Mouse (Mus musculus): ENCODE data around the gene Snx1. TPM values are rescaled to one million over a fixed set of nuclear protein-coding genes. Genes with fewer than 3 reads are reported as not detected.

The Snx1 gene
- polyA plus RNA-seq, 1 experiment: 98.1 TPM

GRCm38 (mm10) chr9:66120945-66121344, 5.4 kb downstream of the Snx1 start:
- TF ChIP-seq POLR2A (IDR thresholded peaks at IDR 0.05; ENCODE audit: control insufficient read depth, low read depth, low read length) (no peak), CTCF (IDR thresholded peaks at IDR 0.05; ENCODE audit: control insufficient read depth, insufficient read depth, insufficient replicate concordance, low read depth, low read length) (no peak)
- no peaks in the 10 kb centered on the region; the same call in 1 of the 2 replicates for H3K36me3 ChIP-seq (ENCODE audit: control insufficient read depth, insufficient read depth, low read length)
- peaks cover 10% of the 10 kb centered on the region for H3K4me1 ChIP-seq (ENCODE audit: control insufficient read depth, insufficient read depth, low read length)
- H3K27me3 ChIP-seq (ENCODE audit: control insufficient read depth, insufficient read depth, low read length): no peaks in the 10 kb centered on the region
- H3K4me3 ChIP-seq (ENCODE audit: control insufficient read depth, low read depth, low read length): no peak overlapping the region
- H3K27ac ChIP-seq (ENCODE audit: control insufficient read depth, insufficient read depth, low read depth, low read length): no peak overlapping the region

- TF ChIP-seq POLR2A (IDR thresholded peaks at IDR 0.05; ENCODE audit: control insufficient read depth, low read depth, low read length) (no peak), CTCF (IDR thresholded peaks at IDR 0.05; ENCODE audit: control insufficient read depth, insufficient read depth, insufficient replicate concordance, low read depth, low read length) (no peak)
- no peaks in the 10 kb centered on the region; the same call in 1 of the 2 replicates for H3K36me3 ChIP-seq (ENCODE audit: control insufficient read depth, insufficient read depth, low read length)
- H3K4me1 ChIP-seq (ENCODE audit: control insufficient read depth, insufficient read depth, low read length): peaks cover 4% of the 10 kb centered on the region; the same call in 1 of the 2 replicates
- no peak overlapping the region for H3K4me3 ChIP-seq (ENCODE audit: control insufficient read depth, low read depth, low read length)
- no peaks in the 10 kb centered on the region for H3K27me3 ChIP-seq (ENCODE audit: control insufficient read depth, insufficient read depth, low read length)
- no peak overlapping the region for H3K27ac ChIP-seq (ENCODE audit: control insufficient read depth, insufficient read depth, low read depth, low read length)
Observed at GRCm38 (mm10) chr9:66120106-66120505, 6.3 kb downstream of the Snx1 start.

- H3K27me3 ChIP-seq (ENCODE audit: control insufficient read depth, insufficient read depth, low read length): no peaks in the 10 kb centered on the region
- H3K27ac ChIP-seq (ENCODE audit: control insufficient read depth, insufficient read depth, low read depth, low read length): no peak overlapping the region
- H3K36me3 ChIP-seq (ENCODE audit: control insufficient read depth, insufficient read depth, low read length): no peaks in the 10 kb centered on the region; the same call in 1 of the 2 replicates
- TF ChIP-seq CTCF (IDR thresholded peaks at IDR 0.05; ENCODE audit: control insufficient read depth, insufficient read depth, insufficient replicate concordance, low read depth, low read length) (no peak), POLR2A (IDR thresholded peaks at IDR 0.05; ENCODE audit: control insufficient read depth, low read depth, low read length) (no peak)
- peaks cover 4% of the 10 kb centered on the region; the same call in 1 of the 2 replicates for H3K4me1 ChIP-seq (ENCODE audit: control insufficient read depth, insufficient read depth, low read length)
- no peak overlapping the region for H3K4me3 ChIP-seq (ENCODE audit: control insufficient read depth, low read depth, low read length)
Observed at GRCm38 (mm10) chr9:66119498-66119897, 6.9 kb downstream of the Snx1 start.

- Histone ChIP-seq H3K27ac (ENCODE audit: control insufficient read depth, insufficient read depth, low read depth, low read length) (no peak overlapping the region), H3K36me3 (ENCODE audit: control insufficient read depth, insufficient read depth, low read length) (no peaks in the 10 kb centered on the region; the same call in 1 of the 2 replicates), H3K4me3 (ENCODE audit: control insufficient read depth, low read depth, low read length) (no peak overlapping the region), H3K4me1 (ENCODE audit: control insufficient read depth, insufficient read depth, low read length) (no peaks in the 10 kb centered on the region), H3K27me3 (ENCODE audit: control insufficient read depth, insufficient read depth, low read length) (no peaks in the 10 kb centered on the region)
- TF ChIP-seq CTCF (IDR thresholded peaks at IDR 0.05; ENCODE audit: control insufficient read depth, insufficient read depth, insufficient replicate concordance, low read depth, low read length) (no peak), POLR2A (IDR thresholded peaks at IDR 0.05; ENCODE audit: control insufficient read depth, low read depth, low read length) (no peak)
Observed at GRCm38 (mm10) chr9:66116890-66117289, 9.5 kb downstream of the Snx1 start.

GRCm38 (mm10) chr9:66114341-66114740, 12.0 kb downstream of the Snx1 start:
- no peak for TF ChIP-seq CTCF (IDR thresholded peaks at IDR 0.05; ENCODE audit: control insufficient read depth, insufficient read depth, insufficient replicate concordance, low read depth, low read length)
- no peak for TF ChIP-seq POLR2A (IDR thresholded peaks at IDR 0.05; ENCODE audit: control insufficient read depth, low read depth, low read length)
- no peaks in the 10 kb centered on the region for H3K4me1 ChIP-seq (ENCODE audit: control insufficient read depth, insufficient read depth, low read length)
- H3K4me3 ChIP-seq (ENCODE audit: control insufficient read depth, low read depth, low read length): no peak overlapping the region
- H3K36me3 ChIP-seq (ENCODE audit: control insufficient read depth, insufficient read depth, low read length): no peaks in the 10 kb centered on the region; the same call in 1 of the 2 replicates
- H3K27me3 ChIP-seq (ENCODE audit: control insufficient read depth, insufficient read depth, low read length): no peaks in the 10 kb centered on the region
- no peak overlapping the region for H3K27ac ChIP-seq (ENCODE audit: control insufficient read depth, insufficient read depth, low read depth, low read length)

GRCm38 (mm10) chr9:66110611-66111379, 15.6 kb downstream of the Snx1 start:
- Histone ChIP-seq H3K27ac (ENCODE audit: control insufficient read depth, insufficient read depth, low read depth, low read length) (no peak overlapping the region), H3K4me1 (ENCODE audit: control insufficient read depth, insufficient read depth, low read length) (no peaks in the 10 kb centered on the region), H3K36me3 (ENCODE audit: control insufficient read depth, insufficient read depth, low read length) (peaks cover under 1% of the 10 kb centered on the region)

GRCm38 (mm10) chr9:66110126-66110525, 16.3 kb downstream of the Snx1 start:
- no peaks in the 10 kb centered on the region for H3K4me1 ChIP-seq (ENCODE audit: control insufficient read depth, insufficient read depth, low read length)
- H3K4me3 ChIP-seq (ENCODE audit: control insufficient read depth, low read depth, low read length): no peak overlapping the region
- peaks cover 1% of the 10 kb centered on the region for H3K36me3 ChIP-seq (ENCODE audit: control insufficient read depth, insufficient read depth, low read length)
- no peaks in the 10 kb centered on the region for H3K27me3 ChIP-seq (ENCODE audit: control insufficient read depth, insufficient read depth, low read length)
- TF ChIP-seq POLR2A (IDR thresholded peaks at IDR 0.05; ENCODE audit: control insufficient read depth, low read depth, low read length) (no peak), CTCF (IDR thresholded peaks at IDR 0.05; ENCODE audit: control insufficient read depth, insufficient read depth, insufficient replicate concordance, low read depth, low read length) (no peak)
- H3K27ac ChIP-seq (ENCODE audit: control insufficient read depth, insufficient read depth, low read depth, low read length): no peak overlapping the region

More at GRCm38 (mm10) chr9:66110611-66111379, 15.6 kb downstream of the Snx1 start:
- TF ChIP-seq CTCF (IDR thresholded peaks at IDR 0.05; ENCODE audit: control insufficient read depth, insufficient read depth, insufficient replicate concordance, low read depth, low read length) (no peak), POLR2A (IDR thresholded peaks at IDR 0.05; ENCODE audit: control insufficient read depth, low read depth, low read length) (no peak)
- Histone ChIP-seq H3K4me3 (ENCODE audit: control insufficient read depth, low read depth, low read length) (no peak overlapping the region), H3K27me3 (ENCODE audit: control insufficient read depth, insufficient read depth, low read length) (no peaks in the 10 kb centered on the region)

All from testis, adult 2 months (tissue).